Mouse (Mus musculus) layer of hippocampus, postnatal 36 days (tissue): Measurements from ENCODE around the gene Tmem150b. TPM values are rescaled to one million over a fixed set of nuclear protein-coding genes. Genes with fewer than 3 reads are reported as not detected.

ENCODE experiments used
- DNase-seq, 2 experiments: peaks; one replicate each; pipeline ENCODE4 v3.0.0; 2022
- total RNA-seq, 2 experiments: library from RNA; stranded (reverse); gene quantifications; 2 replicates each; pipeline ENCODE4 v1.2.3; 2021

Gene Tmem150b
- total RNA-seq, 2 experiments from 2014 or later = 0.18 to 0.20 TPM

GRCm38 (mm10) chr7:4731090-4731489 is 6.0 kb upstream of the Tmem150b start:
- DNase-seq = no peak

- DNase-seq = no peak
Observed at GRCm38 (mm10) chr7:4724359-4724758, 690 bp downstream of the Tmem150b start.

- peak; percentile 33 to 35 for DNase-seq
Observed at GRCm38 (mm10) chr7:4723508-4723907, 1.5 kb downstream of the Tmem150b start.

- no peak for DNase-seq
Observed at GRCm38 (mm10) chr7:4719276-4719675, 5.8 kb downstream of the Tmem150b start.

GRCm38 (mm10) chr7:4716955-4717354 is 8.1 kb downstream of the Tmem150b start:
- no peak for DNase-seq

GRCm38 (mm10) chr7:4712594-4712993 is 12.5 kb downstream of the Tmem150b start:
- DNase-seq = no peak

GRCm38 (mm10) chr7:4705098-4705497 is 20.0 kb downstream of the Tmem150b start:
- DNase-seq = no peak

DNA sequence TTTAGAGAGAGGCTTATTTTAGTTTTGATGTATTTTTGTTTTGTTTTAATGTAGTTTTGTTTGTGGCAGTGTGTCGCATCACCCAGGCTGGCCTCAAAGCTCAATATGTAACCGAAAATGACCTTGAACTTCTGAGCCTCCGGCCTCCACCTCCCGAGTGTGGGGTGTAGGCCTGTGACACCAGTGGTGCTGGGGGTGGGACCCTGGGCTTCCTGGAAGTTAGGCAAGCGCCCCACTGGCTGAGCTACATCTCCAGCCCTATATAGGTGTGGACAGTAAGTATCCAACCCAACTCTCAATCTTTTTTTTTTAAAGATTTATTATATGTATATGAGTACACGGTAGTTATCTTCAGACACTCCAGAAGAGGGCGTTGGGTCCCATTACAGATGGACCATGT is 21.9 kb downstream of the Tmem150b start:
- DNase-seq = no peak

- no peak for DNase-seq
Observed at GRCm38 (mm10) chr7:4702334-4702733, 22.7 kb downstream of the Tmem150b start.

DNA sequence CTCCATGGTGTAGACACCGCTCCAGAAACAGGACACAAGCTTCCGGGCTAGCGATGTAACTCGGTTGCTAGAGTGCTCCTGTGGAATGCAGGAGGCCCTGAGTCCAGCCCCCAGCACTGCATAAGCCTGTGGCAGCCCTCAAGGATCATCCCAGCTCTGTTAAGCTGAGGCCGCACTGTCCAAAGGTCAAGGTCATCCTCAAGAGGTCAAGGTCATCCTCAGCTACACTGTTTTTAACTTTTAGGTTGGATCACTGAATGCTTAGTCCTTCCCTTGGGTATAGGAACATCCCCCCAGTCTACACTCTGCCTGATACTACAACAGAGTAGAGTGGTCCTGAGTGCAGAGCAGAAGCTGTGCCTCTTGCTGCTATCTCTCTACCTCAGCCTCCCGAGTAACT is 32.0 kb downstream of the Tmem150b start:
- DNase-seq = no peak

DNA sequence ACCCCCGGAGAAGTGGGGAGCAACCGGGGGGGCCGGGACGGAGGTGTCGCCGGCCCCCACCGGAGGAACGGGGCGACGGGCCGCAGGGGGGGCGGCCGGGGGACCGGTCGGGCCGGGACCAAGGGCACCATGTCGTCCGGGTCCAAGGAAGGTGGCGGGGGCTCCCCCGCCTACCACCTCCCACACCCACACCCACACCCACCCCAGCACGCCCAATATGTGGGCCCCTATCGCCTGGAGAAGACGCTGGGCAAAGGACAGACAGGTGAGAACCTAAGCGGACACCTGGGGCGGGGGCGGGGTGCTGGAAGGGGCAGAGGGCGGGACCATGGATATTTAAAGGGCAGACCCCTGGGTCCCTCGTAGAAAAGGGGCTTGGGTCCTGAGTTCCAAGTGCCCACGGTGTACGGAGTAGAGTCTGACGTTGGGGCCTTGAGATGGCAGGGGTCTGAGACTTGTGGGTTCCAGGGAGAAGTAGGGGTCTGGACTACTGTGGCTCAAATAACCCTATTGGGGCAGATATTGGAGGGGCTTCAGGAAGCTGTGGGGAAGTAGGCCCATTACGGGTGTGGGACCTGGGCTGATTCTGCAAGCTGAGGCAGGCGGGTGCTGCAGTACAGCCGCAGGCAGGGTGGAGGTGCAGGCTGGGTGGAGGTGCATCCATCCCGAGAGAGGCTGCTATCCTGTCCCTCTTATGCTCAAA is 33.9 kb downstream of the Tmem150b start:
- DNase-seq = peak in 1 of 2 experiments; percentile 43

DNA sequence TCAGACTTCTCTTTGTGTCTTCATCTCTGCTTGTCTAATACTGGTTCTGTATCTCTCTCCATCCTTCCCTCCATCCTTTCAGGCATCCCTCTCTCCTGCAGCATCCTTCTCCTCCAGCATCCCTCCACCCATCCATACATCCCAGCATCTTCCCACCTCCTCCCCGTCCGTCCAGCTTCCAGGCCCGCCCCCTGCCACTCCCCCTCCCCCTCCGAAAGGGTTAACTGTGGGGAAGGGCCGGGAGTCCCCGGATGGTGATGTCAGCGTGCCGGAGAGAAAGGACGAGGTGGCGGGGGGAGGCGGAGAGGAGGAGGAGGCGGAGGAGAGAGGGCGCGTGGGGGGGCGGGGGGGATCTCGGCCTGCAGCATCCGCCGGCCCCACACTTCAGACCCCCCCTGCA is 34.7 kb downstream of the Tmem150b start, which contains the start of gene Brsk1:
Gene Brsk1, plus strand, starts transcription at position 218 of the 400 bp plus-strand sequence.
- peak; percentile 80 to 81 for DNase-seq

- peak; percentile 91 to 92 for DNase-seq
Observed at GRCm38 (mm10) chr7:4684632-4685417, 40.2 kb downstream of the Tmem150b start, which contains the start of gene Hspbp1. TSS of gene Hspbp1 (minus strand) at chr7:4685068.

DNA sequence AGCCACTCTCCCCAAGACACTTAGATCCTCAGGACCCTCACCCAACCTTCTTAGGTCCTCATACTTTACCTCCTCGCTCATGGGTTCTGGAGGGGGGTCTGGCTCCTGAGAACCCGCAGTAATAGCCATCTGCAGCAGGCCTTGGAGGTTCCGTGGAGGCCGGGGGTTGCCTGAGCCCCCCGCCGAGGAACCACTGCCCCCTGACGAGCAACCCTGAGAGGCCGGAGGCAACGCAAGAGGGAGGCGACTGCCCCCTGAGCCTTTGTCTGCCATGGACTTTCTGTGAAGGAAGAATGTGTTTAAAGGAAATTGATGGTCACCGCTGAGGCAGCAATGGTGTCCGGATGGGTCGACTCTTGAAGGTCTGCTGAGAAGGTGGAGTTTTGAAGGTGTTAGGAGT is 40.8 kb downstream of the Tmem150b start:
- no peak for DNase-seq

DNA sequence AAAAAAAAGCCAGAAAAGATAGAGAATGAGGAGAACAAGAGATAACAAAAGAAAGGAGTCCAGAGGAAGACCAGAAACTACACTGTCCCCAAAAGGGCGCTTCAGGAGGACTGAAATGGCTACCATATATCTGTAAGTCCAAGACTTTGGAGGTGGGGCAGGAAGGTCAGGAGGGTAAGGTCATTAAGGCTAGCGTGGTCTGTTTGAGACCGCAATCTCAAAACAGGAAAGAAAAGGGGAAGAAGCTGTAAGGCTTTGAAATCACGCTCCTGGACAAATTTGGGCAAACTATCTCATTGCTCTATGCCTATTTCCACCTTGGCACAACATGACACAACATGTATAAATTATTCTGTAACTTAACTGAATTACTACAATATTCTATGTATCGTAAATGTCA is 41.7 kb downstream of the Tmem150b start:
- no peak for DNase-seq

GRCm38 (mm10) chr7:4675200-4675599 is 49.8 kb downstream of the Tmem150b start:
- DNase-seq = no peak

GRCm38 (mm10) chr7:4674114-4674731 is 50.8 kb downstream of the Tmem150b start:
- no peak for DNase-seq

DNA sequence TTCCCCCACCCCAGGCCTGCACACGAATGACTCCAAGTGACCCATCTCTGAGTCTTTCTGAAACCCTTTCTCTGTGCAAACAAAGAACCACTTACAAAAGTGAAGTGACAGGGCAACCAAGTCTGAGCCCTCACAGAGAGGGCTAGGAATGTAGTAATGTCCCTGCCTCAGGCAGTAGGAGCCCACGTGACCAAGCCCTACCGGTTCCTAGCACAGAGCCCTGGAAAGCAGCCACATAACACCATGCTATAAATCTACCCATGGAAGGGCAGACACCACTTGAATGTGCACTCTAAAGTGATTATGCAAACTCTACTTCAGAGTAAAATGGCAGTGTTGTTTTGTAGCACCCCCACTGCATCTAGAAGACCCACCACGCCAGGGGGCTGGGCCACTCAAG is 53.1 kb downstream of the Tmem150b start:
- no peak for DNase-seq

DNA sequence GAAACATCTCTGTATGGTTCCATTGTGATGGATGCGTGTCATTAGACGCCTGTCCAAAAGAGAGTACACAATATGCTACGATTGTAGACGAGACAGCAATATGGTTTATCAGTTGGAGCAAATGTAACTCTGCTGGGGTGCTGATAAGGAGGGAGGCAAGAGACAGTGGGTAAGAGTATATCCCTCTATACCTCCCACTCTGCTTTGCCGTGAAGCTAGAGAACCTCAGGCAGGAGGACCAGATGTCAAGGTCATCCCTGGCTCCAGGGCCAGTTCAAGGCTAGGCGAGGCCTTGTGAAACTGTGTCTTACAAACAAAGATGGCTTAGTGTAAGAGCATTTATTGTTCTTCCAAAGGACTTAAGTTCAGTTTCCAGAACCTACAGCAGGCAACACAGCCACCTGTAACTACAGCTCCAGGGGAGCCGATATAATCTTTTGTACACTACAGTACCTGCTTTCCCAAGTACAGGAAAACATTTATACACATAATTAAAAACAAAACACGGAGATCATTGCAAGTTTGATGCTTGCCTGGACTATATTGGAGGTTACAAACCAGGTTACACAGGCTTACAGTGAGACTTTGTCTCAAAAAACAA is 54.3 kb downstream of the Tmem150b start:
- DNase-seq = no peak

GRCm38 (mm10) chr7:4669156-4669555 is 55.9 kb downstream of the Tmem150b start:
- no peak for DNase-seq

GRCm38 (mm10) chr7:4668506-4668905 is 56.5 kb downstream of the Tmem150b start:
- no peak for DNase-seq

DNA sequence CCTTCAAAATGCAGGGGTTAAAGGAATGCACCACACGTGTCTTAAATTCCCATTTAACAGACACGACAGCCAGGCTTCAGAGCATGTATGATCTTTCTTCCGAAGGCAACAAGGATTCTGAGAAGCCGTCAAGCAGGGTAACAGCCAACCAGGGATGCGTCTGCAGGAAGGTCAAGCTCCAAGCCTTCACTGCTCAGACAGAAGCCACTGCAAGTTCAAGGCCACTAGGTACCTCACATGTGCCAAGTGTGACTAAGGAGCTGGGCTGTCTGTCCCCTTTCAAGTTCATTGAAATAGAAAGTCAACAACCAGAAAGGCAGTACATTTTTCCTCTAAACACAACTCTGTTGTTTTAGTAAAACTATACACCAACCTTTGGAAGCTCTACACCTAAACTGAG is 58.2 kb downstream of the Tmem150b start:
- DNase-seq = no peak

- no peak for DNase-seq
Observed at GRCm38 (mm10) chr7:4663742-4664141, 61.3 kb downstream of the Tmem150b start.
